Mouse (Mus musculus) lung, embryonic 14.5 days (tissue): ENCODE data around the gene Dnah7c. TPM values are rescaled to one million over a fixed set of nuclear protein-coding genes. Genes with fewer than 3 reads are reported as not detected.

ENCODE experiments used
- ATAC-seq: fragments of 200-750 bp; cut with Nextera tagmentation; 2 replicates; pipeline ENCODE4 v1.8.0; 2017; ENCODE audit warnings: mild to moderate bottlenecking, moderate TSS enrichment, moderate library complexity; ENCODE audit not compliant: insufficient read depth
- DNase-seq: peaks from one replicate; pipeline ENCODE4 v3.0.0-alpha.2; 2015
- H3K27ac ChIP-seq: fragments of 300-500 bp; sonication (generic); 2 replicates; pipeline ENCODE4 v1.5.1; 2014; ENCODE audit warnings: low read depth, mild to moderate bottlenecking, moderate library complexity
- H3K27me3 ChIP-seq: fragments of 300-500 bp; sonication (generic); 2 replicates; pipeline ENCODE4 v1.6.1; 2014; ENCODE audit warnings: low read length, control low read depth; ENCODE audit not compliant: insufficient read depth
- H3K36me3 ChIP-seq: fragments of 300-500 bp; sonication (generic); 2 replicates; pipeline ENCODE4 v1.6.1; 2014; ENCODE audit warnings: control low read depth; ENCODE audit not compliant: insufficient read depth
- H3K4me1 ChIP-seq: fragments of 300-500 bp; sonication (generic); 2 replicates; pipeline ENCODE4 v1.6.1; 2014; ENCODE audit warnings: antibody characterized with exemption, control low read depth; ENCODE audit not compliant: insufficient read depth
- H3K4me2 ChIP-seq: fragments of 300-500 bp; sonication (generic); 2 replicates; pipeline ENCODE4 v1.6.1; 2014; ENCODE audit warnings: mild to moderate bottlenecking
- H3K4me3 ChIP-seq: fragments of 300-500 bp; sonication (generic); 2 replicates; pipeline ENCODE4 v1.5.1; 2014; ENCODE audit warnings: low read depth, low read length
- H3K9ac ChIP-seq: fragments of 300-500 bp; sonication (generic); 2 replicates; pipeline ENCODE4 v1.6.1; 2014
- H3K9me3 ChIP-seq: fragments of 300-500 bp; sonication (generic); 2 replicates; pipeline ENCODE4 v1.6.1; 2016; ENCODE audit warnings: low read depth, low read length, control low read depth
- CTCF ChIP-seq: IDR thresholded peaks from 2 replicates; pipeline ENCODE4 v1.5.1; 2016; ENCODE audit warnings: antibody characterized with exemption, low read depth
- WGBS: fragments of 180-500 bp; shearing (Covaris S2); extraction: QIAGEN DNeasy Blood & Tissue Kit; methylation state at CpG from one replicate; pipeline ENCODE4 v1.1.7; 2014; 5-methylcytosine and 5-hydroxymethylcytosine counted together
- polyA plus RNA-seq: library from polyadenylated mRNA; unstranded; fragments of >200 nt; fragmentation: Nextera tagmentation; extraction: Ambion mirVana; gene quantifications from 2 replicates; pipeline ENCODE4 v1.2.1, GENCODE M21; 2014

Gene Dnah7c
- polyA plus RNA-seq, 1 experiment from 2014 or later, result 0.05 TPM

DNA sequence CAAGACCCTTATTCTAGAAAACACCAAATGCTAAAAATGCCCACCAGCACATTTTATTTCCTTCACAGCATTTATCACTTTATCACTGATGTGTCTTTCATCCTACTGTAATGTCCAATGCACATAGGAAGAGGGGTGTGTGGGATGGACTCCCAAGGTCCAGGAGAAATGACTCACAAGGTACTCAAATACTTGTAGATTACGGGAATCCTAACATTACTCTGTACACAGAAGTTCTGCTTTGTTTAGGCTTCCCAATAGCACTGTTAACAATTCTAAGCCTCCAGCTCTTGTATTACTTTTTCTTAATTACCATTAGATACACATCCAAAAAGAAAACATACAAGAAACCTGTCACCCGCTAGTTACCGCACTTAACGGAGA, 426.8 kb downstream of the Dnah7c start:
- H3K9ac ChIP-seq, result peak overlapping the region; percentile 99
- H3K36me3 ChIP-seq, result no peaks in the 10 kb centered on the region
- H3K4me2 ChIP-seq, result peak overlapping the region; percentile 82
- ATAC-seq (no peak), DNase-seq (no peak)
- peak overlapping the region; percentile 93 for H3K4me3 ChIP-seq
- peaks cover 9% of the 10 kb centered on the region; the same call in 1 of the 2 replicates for H3K4me1 ChIP-seq
- no peak for TF ChIP-seq CTCF
- no peaks in the 10 kb centered on the region for H3K27me3 ChIP-seq
- peak overlapping the region; percentile 100 for H3K27ac ChIP-seq
- no peaks in the 10 kb centered on the region for H3K9me3 ChIP-seq
- WGBS, result 0% methylated on average over 4 of the region's 4 CpGs

DNA sequence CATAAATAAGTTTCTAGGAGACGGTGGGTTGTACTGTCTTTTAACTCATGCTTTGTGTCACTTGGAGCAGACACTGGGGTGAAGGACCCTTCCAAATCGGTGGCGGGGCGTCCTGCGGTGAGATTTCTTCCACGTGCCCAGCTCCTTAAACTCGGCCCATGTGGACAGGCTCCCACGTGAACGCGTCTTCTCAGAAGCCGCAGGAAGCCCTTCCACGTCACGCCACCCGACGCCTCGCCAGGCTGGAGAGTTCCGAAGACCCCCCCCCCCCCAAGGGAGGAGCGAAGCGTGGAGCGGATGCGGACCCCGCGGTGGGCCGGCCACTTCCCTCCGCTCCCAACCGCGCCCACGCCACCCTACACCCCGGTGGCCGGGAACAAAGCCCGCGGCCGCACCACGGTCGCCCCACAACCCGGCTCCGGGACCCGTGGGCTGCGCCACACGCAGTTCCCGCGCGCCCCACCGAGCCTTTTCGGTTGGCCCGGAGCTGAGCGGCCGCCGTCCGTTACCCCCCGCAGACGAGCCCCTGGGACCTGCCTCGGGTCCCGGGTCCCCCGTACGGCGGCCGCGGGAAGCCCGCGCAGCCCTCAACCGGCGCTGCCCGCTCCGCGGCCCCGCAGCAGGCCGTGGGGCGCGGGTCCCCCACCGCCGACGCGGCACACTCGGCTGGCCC, 427.3 kb downstream of the Dnah7c start:
- no peaks in the 10 kb centered on the region for H3K9me3 ChIP-seq
- TF ChIP-seq CTCF, result no peak

DNA sequence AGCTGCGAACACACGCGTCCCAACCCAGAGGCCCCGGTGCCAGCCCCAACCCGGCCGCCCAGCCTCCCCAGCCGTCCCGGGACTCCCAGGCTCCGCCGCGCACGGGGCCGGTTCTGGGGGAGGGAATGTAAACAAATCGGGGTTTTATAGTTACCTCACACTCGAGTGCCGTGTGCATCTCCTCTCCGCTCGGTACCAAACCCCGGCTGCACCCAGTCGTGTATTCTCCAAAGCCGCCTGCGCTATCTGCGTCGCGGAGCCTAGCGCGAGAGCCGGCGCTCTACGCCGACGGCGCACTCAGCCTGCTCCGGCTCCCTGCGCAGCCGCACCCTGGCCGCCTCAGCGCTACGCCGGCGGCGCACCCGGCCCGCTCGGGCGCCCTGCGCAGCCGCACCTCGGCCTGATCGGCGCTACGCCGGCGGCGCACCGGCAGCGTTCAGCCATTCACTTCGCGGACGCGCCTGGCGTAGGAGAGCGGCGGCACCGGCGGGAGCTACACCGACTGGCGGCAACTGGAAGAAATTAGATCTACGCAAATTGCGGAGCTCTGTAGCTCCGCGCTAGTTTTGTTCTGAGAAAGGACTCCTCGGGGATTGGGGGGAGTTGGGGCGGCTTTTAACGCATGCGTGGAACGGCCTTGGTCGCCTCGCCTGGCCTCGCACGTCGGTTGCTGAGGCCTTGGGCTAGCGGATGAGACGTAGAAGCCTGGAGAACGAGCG, 428.1 kb downstream of the Dnah7c start:
- Histone ChIP-seq H3K36me3 (no peaks in the 10 kb centered on the region), H3K9ac (peak overlapping the region; percentile 99), H3K9me3 (no peaks in the 10 kb centered on the region), H3K27ac (peak overlapping the region; percentile 100), H3K4me1 (peaks cover 9% of the 10 kb centered on the region; the same call in 1 of the 2 replicates), H3K4me2 (peak overlapping the region; percentile 82), H3K27me3 (no peaks in the 10 kb centered on the region), H3K4me3 (peak overlapping the region; percentile 93)
- TF ChIP-seq CTCF, result peak; percentile 26
- WGBS, result under 1% methylated on average over 85 of the region's 86 CpGs
- ATAC-seq, result peak; percentile 94
- DNase-seq, result peak; percentile 99

More for the DNA sequence above, 427.3 kb downstream of the Dnah7c start:
- Histone ChIP-seq H3K4me1 (peaks cover 9% of the 10 kb centered on the region; the same call in 1 of the 2 replicates), H3K27ac (peak overlapping the region; percentile 100), H3K27me3 (no peaks in the 10 kb centered on the region), H3K4me2 (peak overlapping the region; percentile 82), H3K9ac (peak overlapping the region; percentile 99), H3K36me3 (no peaks in the 10 kb centered on the region), H3K4me3 (peak overlapping the region; percentile 93)
- ATAC-seq (peak; percentile 63), DNase-seq (peak; percentile 90)
- WGBS, result under 1% methylated on average over 75 of the region's 75 CpGs

DNA sequence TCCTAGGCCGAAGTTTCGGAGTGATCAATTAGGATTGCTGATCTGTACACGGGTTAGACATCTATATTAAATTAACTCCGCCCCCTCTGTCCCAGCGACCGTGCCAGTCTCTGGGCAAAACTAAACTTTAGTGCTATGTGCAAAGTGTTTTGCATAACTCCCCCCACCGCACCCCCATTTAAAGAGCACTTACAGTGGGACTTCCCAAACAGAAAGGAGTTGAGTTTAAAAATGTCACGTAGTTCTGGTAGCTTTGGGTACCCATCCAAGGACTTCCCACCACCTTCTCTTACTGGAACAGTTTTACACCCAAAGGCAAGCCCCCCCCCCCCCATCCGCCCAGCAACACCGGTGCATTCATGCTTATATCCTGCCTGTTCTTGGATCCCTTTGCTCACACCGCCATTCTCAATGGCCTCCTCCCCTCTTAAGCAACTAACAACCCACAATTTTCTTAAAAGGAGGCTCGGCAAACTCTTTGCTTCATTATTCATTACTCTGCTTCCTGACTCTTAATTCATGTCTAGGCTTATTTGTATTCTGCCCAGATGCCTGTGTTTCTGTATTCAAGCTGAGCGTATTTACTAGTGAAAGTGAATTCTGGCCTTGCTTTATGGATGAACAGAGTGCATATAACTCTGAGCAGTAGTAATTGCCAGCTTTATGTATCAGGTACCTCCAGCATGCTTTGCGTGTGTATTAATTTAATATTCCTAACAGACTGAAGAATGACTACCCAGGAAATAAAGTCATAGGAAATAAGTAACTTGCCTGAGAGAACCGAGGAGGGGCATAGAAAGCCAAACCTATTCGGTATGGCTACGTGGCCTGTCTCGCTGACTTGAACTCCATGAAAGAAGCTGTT, 428.9 kb downstream of the Dnah7c start:
- peak overlapping the region; percentile 99 for H3K9ac ChIP-seq
- TF ChIP-seq CTCF, result no peak
- H3K36me3 ChIP-seq, result no peaks in the 10 kb centered on the region
- peaks cover 9% of the 10 kb centered on the region; the same call in 1 of the 2 replicates for H3K4me1 ChIP-seq
- no peaks in the 10 kb centered on the region for H3K27me3 ChIP-seq
- ATAC-seq (no peak; the same call in 1 of the 2 replicates), DNase-seq (peak; percentile 39)
- peak overlapping the region; percentile 82 for H3K4me2 ChIP-seq
- 25% methylated on average over 18 of the region's 18 CpGs for WGBS
- H3K27ac ChIP-seq, result peak overlapping the region; percentile 100
- H3K4me3 ChIP-seq, result peak overlapping the region; percentile 93
- no peaks in the 10 kb centered on the region for H3K9me3 ChIP-seq

DNA sequence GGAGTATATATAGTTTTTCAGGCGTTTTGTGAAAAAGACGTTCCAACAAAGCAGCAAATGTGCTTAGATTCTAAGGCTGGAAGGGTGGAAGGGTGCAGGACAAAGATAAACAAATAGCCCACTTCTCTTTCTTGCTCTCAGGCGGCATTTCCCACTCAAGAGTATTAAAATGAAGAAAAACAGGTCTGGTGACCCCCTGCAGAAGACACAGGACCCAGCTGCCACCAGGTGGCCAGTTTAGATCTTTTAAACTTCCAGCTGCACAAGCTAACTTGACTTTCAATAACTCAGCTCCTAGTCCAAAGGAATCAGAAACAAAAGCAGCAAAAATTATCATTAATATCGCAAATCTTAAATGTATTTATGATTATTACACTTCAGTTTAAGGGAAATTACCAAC, 431.1 kb downstream of the Dnah7c start:
- peak; percentile 62 for DNase-seq
- H3K27me3 ChIP-seq, result no peaks in the 10 kb centered on the region
- H3K9ac ChIP-seq, result no peak overlapping the region
- TF ChIP-seq CTCF, result peak; percentile 35; the same call in 1 of the 2 replicates
- no peak for ATAC-seq
- no peak overlapping the region for H3K4me2 ChIP-seq
- 0 out of 2 replicates have a peak, but pooled peaks cover 5% of the 10 kb centered on the region for H3K4me1 ChIP-seq
- no peak overlapping the region for H3K4me3 ChIP-seq
- no peaks in the 10 kb centered on the region for H3K9me3 ChIP-seq
- no peaks in the 10 kb centered on the region for H3K36me3 ChIP-seq
- WGBS, result 35% methylated on average over 4 of the region's 4 CpGs
- no peak overlapping the region for H3K27ac ChIP-seq
